Mouse (Mus musculus) neural tube, embryonic 12.5 days (tissue): Measurements from ENCODE around the gene Epsti1. TPM values are rescaled to one million over a fixed set of nuclear protein-coding genes. Genes with fewer than 3 reads are reported as not detected.

Experiments used
- ATAC-seq: fragments of 200-750 bp; cut with Nextera tagmentation; 2 replicates; pipeline ENCODE4 v1.8.0; 2017; ENCODE audit warnings: low read depth, mild to moderate bottlenecking, moderate TSS enrichment, moderate library complexity; ENCODE audit not compliant: low FRiP score
- H3K27ac ChIP-seq: fragments of 300-500 bp; sonication (generic); 2 replicates; pipeline ENCODE4 v1.5.1; 2016
- H3K27me3 ChIP-seq: fragments of 300-500 bp; sonication (generic); replicated peaks from 2 replicates; pipeline ENCODE4 v1.6.1; 2016; ENCODE audit warnings: mild to moderate bottlenecking
- H3K36me3 ChIP-seq: fragments of 300-500 bp; sonication (generic); 2 replicates; pipeline ENCODE4 v1.6.1; 2016; ENCODE audit warnings: mild to moderate bottlenecking
- H3K4me1 ChIP-seq: fragments of 300-500 bp; sonication (generic); 2 replicates; pipeline ENCODE4 v1.6.1; 2016
- H3K4me2 ChIP-seq: fragments of 300-500 bp; sonication (generic); replicated peaks from 2 replicates; pipeline ENCODE4 v1.6.1; 2016; ENCODE audit warnings: mild to moderate bottlenecking
- H3K4me3 ChIP-seq: fragments of 300-500 bp; sonication (generic); 2 replicates; pipeline ENCODE4 v1.5.1; 2016
- H3K9ac ChIP-seq: fragments of 300-500 bp; sonication (generic); 2 replicates; pipeline ENCODE4 v1.6.1; 2016; ENCODE audit warnings: mild to moderate bottlenecking
- H3K9me3 ChIP-seq: fragments of 300-500 bp; sonication (generic); 2 replicates; pipeline ENCODE4 v1.6.1; 2016; ENCODE audit warnings: mild to moderate bottlenecking
- WGBS: fragments of 180-500 bp; shearing (Covaris S2); methylation state at CpG from one replicate; pipeline ENCODE4 v1.1.7; 2016; 5-methylcytosine and 5-hydroxymethylcytosine counted together
- polyA plus RNA-seq: library from polyadenylated mRNA; unstranded; fragments of >200 nt; fragmentation: Nextera tagmentation; extraction: Ambion mirVana; gene quantifications from 2 replicates; pipeline ENCODE4 v1.2.1, GENCODE M21; 2016

Gene Epsti1
- polyA plus RNA-seq, 1 experiment from 2014 or later = 0.22 TPM

DNA sequence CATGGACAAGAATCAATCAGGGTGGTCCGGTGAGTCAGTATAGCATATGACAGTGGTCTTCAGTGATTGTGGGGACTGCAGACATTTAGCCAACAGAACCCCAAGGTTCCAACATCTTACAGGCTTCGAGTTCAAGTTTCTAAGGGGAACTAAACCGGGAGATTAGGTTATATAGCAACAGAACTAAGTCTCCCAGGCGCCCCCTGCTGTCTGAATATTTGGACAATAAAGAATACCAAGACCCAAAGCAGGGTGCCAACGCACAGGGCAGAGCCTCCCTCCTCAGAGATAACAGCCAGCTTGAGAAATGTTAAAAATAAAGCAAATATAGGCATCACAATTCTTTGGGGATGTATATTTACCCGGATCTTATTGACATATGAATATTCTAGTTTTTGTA, 24.0 kb downstream of the Epsti1 start:
- Histone ChIP-seq H3K36me3 (no peaks in the 10 kb centered on the region), H3K9me3 (no peaks in the 10 kb centered on the region), H3K4me2 (no peak overlapping the region), H3K27ac (no peak overlapping the region), H3K4me1 (no peaks in the 10 kb centered on the region), H3K9ac (no peak overlapping the region), H3K27me3 (no peaks in the 10 kb centered on the region), H3K4me3 (no peak overlapping the region)
- ATAC-seq = no peak
- 51% methylated on average over 6 of the region's 6 CpGs for WGBS

DNA sequence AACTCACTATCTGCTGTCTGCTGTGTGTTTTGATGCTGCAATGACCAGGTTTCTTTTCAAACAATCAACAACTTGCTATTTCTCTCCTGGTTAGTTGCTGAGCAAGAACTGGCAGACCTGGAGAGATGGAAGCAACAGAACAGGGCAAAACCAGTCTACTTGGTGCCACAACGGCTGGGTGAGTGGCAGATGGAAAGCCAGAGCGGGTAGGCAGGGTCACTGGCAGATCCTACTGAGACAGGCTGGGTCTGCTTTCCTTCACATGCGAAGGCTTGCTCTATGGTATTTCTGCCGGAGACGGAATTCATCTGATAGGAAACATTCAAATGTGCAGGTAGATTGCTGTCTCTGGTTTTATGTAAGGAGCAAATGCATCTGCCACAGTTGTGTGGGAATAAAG, 24.6 kb downstream of the Epsti1 start:
- no peak overlapping the region for H3K9ac ChIP-seq
- no peak overlapping the region for H3K4me3 ChIP-seq
- WGBS = 94% methylated on average over 5 of the region's 5 CpGs
- no peaks in the 10 kb centered on the region for H3K36me3 ChIP-seq
- H3K4me2 ChIP-seq = no peak overlapping the region
- ATAC-seq = no peak
- H3K4me1 ChIP-seq = no peaks in the 10 kb centered on the region
- H3K27ac ChIP-seq = no peak overlapping the region
- H3K9me3 ChIP-seq = no peaks in the 10 kb centered on the region
- no peaks in the 10 kb centered on the region for H3K27me3 ChIP-seq

DNA sequence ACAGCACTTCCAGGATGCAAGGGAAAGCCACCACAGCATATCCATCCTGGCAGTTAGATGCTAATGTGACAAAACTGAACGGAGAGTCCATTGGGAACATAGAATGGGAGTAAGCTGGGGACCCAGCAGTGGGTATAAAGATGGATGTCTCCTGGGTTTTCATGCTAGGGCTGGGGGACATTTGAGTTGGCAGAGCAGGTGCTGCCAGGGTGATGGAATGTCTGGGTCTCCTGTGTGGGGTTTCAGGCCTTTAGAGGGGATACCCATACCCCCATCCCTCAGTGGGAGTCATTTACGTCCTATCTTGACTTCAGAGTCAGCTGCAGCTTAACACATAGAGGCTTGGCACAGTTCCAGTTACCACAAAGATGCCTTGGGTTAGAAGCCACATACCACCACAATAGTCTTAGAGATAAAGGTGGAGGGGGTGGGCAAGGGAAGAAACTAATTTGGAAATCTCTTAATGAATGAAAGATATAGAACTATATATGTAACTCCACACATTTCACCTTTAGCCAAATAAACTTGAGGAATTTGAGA, 25.2 kb downstream of the Epsti1 start:
- no peaks in the 10 kb centered on the region for H3K36me3 ChIP-seq
- H3K4me1 ChIP-seq = no peaks in the 10 kb centered on the region
- WGBS = 56% methylated on average over 2 of the region's 2 CpGs
- H3K27me3 ChIP-seq = no peaks in the 10 kb centered on the region
- H3K4me3 ChIP-seq = no peak overlapping the region
- no peaks in the 10 kb centered on the region for H3K9me3 ChIP-seq
- H3K27ac ChIP-seq = no peak overlapping the region
- no peak for ATAC-seq
- H3K4me2 ChIP-seq = no peak overlapping the region
- H3K9ac ChIP-seq = no peak overlapping the region

DNA sequence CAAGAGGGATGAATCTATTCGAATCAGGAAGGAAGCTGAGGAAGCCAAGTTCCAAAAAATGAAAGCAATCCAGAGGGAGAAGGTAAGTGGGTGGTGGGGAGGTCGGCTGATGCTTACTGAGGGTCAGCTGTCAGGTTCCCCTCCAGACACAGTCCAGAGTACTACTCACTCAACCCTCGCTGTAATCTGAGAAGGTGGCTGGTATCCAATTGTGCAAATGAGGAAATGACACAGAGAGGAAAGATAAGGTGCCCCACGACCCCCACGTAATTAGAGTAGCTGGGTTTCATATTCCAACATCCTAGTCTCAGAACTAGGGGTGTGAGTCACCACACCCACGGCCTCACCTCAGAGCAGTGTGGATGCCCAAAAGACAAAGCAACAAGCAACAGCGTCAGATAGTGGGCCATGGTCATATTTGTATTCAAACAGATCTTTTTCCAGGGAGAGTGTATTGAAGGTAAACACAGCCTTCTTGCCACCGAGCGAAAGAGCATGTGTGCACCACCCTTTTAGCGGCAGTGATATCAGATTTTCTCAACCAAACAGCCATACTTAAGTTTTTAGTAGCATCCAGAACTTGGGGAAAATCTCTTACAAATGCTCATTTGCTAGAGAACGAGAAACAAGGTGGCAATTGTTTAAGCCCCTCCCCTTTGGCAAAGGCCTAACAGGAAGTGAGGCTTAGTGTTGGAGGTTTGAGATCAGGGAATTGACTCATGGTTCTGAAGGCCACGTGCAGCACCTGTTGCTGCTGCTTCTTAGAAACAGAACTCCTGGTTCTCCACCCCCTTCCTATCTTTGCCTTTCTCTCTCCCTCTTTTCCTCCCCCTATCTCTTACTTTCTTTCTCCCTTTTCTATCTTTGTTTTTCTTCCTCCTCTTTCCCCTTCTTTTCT, 28.4 kb downstream of the Epsti1 start:
- Histone ChIP-seq H3K4me3 (no peak overlapping the region), H3K36me3 (no peaks in the 10 kb centered on the region), H3K9ac (no peak overlapping the region), H3K27me3 (no peaks in the 10 kb centered on the region), H3K9me3 (no peaks in the 10 kb centered on the region), H3K4me1 (no peaks in the 10 kb centered on the region), H3K4me2 (no peak overlapping the region), H3K27ac (no peak overlapping the region)
- ATAC-seq = no peak
- 66% methylated on average over 12 of the region's 12 CpGs for WGBS

DNA sequence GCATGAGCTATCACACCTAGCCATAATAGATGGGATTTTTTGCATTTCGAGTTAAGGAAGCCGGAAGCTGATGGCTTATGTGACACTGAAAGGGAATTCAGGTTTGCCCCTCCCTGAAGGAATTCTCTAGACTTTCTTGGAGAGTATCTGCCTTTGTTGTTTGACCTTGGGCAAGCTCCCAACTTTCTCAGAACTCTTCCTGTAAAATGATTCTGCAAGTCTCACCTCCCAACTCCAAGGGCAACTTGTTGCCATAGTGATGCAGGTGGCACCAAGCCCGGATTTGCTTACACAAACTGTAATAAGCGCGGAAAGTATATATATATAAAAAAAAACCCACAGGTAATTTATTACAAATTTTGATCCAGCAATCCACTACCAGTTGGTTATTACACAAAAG, 29.2 kb downstream of the Epsti1 start:
- Histone ChIP-seq H3K27me3 (no peaks in the 10 kb centered on the region), H3K36me3 (no peaks in the 10 kb centered on the region), H3K9ac (no peak overlapping the region), H3K4me2 (no peak overlapping the region), H3K27ac (no peak overlapping the region), H3K9me3 (no peaks in the 10 kb centered on the region), H3K4me1 (no peaks in the 10 kb centered on the region), H3K4me3 (no peak overlapping the region)
- WGBS = 93% methylated on average over 5 of the region's 5 CpGs
- no peak for ATAC-seq

DNA sequence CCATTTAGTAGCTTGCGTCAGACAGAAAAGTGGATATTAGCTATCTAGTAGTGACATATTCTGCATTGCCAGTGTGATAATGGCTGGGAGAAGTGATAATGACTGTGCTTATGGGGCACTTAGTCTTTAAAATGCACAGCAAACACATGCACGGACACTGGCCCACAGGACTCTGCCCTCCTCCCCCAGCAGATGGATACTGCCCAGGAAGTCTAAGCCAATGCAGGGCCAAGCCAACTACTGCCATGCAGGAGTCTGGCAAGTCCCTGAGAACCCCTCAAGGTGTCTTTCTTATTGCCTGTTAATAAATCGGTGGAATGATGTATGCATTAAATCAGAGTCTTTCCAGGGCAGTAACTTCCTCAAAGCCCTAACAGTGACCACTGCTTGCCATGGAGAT, 30.4 kb downstream of the Epsti1 start:
- ATAC-seq = no peak
- WGBS = 91% methylated on average over 3 of the region's 3 CpGs
- Histone ChIP-seq H3K4me1 (no peaks in the 10 kb centered on the region), H3K36me3 (no peaks in the 10 kb centered on the region), H3K9ac (no peak overlapping the region), H3K4me3 (no peak overlapping the region), H3K27me3 (no peaks in the 10 kb centered on the region), H3K4me2 (no peak overlapping the region), H3K27ac (no peak overlapping the region), H3K9me3 (no peaks in the 10 kb centered on the region)

DNA sequence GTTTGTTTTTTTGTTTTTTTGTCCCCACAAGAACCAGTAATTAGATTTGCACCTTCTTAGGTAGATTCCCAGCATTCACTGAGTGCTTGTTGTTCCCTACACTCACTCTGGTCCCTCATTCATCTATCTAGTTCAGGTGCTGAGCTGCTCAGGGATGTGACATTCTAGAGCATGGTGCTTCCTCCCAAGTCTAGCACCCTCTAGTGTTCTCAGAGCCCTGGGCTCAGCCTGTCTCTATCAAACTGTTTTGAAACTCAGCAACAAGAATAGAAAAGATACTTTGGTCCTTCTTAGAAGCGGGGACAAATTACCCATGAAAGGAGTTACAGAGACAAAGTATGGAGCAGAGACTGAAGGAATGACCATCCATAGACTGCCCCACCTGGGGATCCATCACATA, 37.1 kb downstream of the Epsti1 start:
- H3K36me3 ChIP-seq = no peaks in the 10 kb centered on the region
- no peak overlapping the region for H3K27ac ChIP-seq
- ATAC-seq = no peak
- no peak overlapping the region for H3K4me2 ChIP-seq
- no peak overlapping the region for H3K4me3 ChIP-seq
- peaks cover 5% of the 10 kb centered on the region; the same call in 1 of the 2 replicates for H3K4me1 ChIP-seq
- H3K27me3 ChIP-seq = no peaks in the 10 kb centered on the region
- WGBS = 94% methylated on average over 1 of the region's 1 CpGs
- H3K9ac ChIP-seq = no peak overlapping the region
- H3K9me3 ChIP-seq = no peaks in the 10 kb centered on the region

DNA sequence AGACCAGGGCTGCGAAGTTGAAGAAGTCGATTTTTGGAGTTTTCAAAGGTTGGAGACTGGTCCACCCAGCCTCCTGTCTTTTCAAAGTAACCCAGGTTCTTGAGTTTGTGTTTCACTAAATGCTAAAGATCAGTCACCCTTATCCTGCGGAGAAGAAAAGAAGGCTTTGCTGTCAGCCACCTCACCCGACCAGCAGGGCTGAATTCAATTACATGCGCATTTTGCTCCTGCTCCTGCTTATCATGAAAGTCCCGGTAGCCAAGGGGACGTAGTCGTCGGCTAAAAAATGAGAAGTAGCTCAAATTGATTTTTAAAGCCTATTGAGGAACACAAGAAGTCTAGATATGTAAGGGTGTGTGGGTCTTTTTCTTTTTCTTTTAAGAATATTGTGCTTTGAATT, 38.2 kb downstream of the Epsti1 start:
- H3K4me1 ChIP-seq = peaks cover 5% of the 10 kb centered on the region; the same call in 1 of the 2 replicates
- H3K36me3 ChIP-seq = no peaks in the 10 kb centered on the region

DNA sequence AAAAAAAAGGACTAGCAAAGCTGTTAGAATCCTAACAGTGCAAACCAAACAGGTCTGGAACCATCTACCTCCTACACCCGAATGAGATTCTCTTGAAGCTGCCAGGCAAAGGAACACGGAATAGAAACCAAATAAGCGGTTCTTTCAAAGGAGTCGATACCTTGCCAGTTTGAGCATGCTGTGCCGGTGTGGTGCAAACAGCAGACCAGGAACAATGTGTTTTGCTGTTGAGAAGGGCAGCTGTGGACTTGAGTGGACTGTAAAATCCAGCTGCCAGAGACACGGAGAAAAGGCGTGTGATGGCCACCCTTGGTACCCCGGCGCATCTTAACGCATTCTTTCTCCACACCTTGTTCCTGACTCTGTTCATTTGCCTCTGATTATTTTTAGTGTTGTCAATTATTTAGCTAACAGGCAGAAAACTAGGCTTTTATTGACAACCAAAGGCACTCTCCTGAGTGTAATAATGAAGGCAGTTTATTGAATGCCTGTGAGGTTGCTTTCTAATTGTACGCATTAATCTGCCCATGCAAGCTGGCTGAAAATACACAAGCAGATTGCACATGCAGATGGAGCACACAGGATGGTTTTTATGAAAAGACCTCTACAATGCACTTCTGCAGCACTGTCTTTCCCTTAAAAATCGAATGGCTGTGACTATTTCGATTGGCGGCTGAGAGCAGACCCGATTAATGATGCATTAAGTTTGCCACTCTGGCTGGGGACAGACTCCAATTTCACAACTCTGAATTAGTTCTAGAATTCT, 38.9 kb downstream of the Epsti1 start:
- ATAC-seq = peak; percentile 56; the same call in 1 of the 2 replicates
- no peak overlapping the region for H3K9ac ChIP-seq

More for the DNA sequence above, 38.2 kb downstream of the Epsti1 start:
- Histone ChIP-seq H3K4me3 (no peak overlapping the region), H3K4me2 (no peak overlapping the region), H3K9ac (no peak overlapping the region), H3K27me3 (no peaks in the 10 kb centered on the region), H3K27ac (no peak overlapping the region), H3K9me3 (no peaks in the 10 kb centered on the region)
- 33% methylated on average over 9 of the region's 9 CpGs for WGBS
- ATAC-seq = no peak

DNA sequence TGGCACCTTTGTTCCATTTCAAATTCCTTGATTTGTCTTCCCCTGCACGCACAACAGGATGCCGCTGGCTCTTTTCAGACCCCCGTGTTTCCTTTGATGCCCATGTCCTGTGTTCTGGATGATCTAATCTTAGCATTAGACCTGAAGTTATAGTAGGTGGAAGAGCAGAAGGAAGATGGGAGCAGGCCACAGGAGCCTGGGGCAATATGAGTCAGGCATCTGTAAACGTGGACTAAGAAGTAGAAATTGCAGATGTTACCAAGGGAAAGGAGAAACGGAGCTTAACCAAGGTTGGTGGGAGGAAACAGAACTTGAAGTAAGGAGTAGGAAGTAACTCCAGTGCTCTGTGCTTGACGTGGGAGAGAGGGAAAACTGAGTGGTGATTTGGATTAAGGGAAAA, 57.7 kb downstream of the Epsti1 start:
- H3K27me3 ChIP-seq = no peaks in the 10 kb centered on the region

More for the DNA sequence above, 38.9 kb downstream of the Epsti1 start:
- no peaks in the 10 kb centered on the region for H3K36me3 ChIP-seq
- WGBS = 41% methylated on average over 15 of the region's 15 CpGs
- H3K4me1 ChIP-seq = peaks cover 5% of the 10 kb centered on the region; the same call in 1 of the 2 replicates
- no peaks in the 10 kb centered on the region for H3K27me3 ChIP-seq
- H3K27ac ChIP-seq = no peak overlapping the region
- no peak overlapping the region for H3K4me3 ChIP-seq
- H3K9me3 ChIP-seq = no peaks in the 10 kb centered on the region
- peak overlapping the region; percentile 45 for H3K4me2 ChIP-seq

DNA sequence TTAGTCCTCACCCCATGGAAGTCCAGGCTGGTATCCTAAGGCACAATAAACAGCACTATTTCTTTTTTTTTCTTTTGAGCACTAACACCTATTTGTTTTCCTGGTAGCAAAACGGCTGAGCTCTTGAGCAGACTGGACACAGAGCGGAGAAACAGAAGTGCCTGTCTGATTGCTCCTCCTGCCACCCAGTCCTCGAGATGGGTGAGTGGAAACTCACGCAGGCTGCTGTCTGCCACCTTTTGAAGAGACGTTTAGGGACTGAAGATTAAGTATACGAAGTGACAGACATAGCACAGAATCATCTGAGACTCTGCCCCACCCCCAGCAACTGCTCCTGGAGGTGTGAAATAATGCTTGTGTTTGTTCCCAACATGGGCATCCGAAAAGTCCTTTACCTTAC, 59.5 kb downstream of the Epsti1 start:
- 64% methylated on average over 7 of the region's 7 CpGs for WGBS
- no peak overlapping the region for H3K9ac ChIP-seq
- H3K4me2 ChIP-seq = no peak overlapping the region
- no peaks in the 10 kb centered on the region for H3K4me1 ChIP-seq
- H3K4me3 ChIP-seq = no peak overlapping the region
- ATAC-seq = no peak
- no peaks in the 10 kb centered on the region for H3K9me3 ChIP-seq
- H3K27me3 ChIP-seq = no peaks in the 10 kb centered on the region
- no peak overlapping the region for H3K27ac ChIP-seq
- H3K36me3 ChIP-seq = no peaks in the 10 kb centered on the region

More for the DNA sequence above, 57.7 kb downstream of the Epsti1 start:
- Histone ChIP-seq H3K9ac (no peak overlapping the region), H3K4me2 (no peak overlapping the region), H3K4me3 (no peak overlapping the region), H3K9me3 (no peaks in the 10 kb centered on the region), H3K36me3 (no peaks in the 10 kb centered on the region), H3K4me1 (no peaks in the 10 kb centered on the region), H3K27ac (no peak overlapping the region)
- WGBS = 78% methylated on average over 6 of the region's 6 CpGs
- ATAC-seq = no peak

DNA sequence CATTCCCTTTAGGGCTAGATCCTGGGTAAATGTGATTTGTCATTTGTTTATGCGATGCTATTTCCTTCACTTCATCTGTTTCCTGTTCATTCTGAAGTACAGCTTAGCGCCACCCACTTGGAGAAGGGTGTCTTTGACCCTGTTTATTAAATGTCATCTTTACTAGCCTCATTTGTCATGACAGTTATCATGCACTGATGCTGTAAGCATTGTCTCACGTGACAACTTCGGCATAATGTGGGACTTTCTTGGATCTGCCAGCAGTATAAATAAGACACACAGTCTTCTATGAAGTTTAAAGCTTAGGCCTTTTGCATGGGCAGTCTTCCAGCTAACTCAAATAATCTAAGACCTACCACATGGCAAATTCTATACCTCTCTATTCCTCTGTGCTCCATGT, 67.3 kb downstream of the Epsti1 start:
- 86% methylated on average over 4 of the region's 4 CpGs for WGBS
- Histone ChIP-seq H3K9ac (no peak overlapping the region), H3K36me3 (no peaks in the 10 kb centered on the region), H3K27ac (no peak overlapping the region), H3K4me1 (no peaks in the 10 kb centered on the region; the same call in 1 of the 2 replicates), H3K27me3 (no peaks in the 10 kb centered on the region), H3K9me3 (no peaks in the 10 kb centered on the region), H3K4me2 (no peak overlapping the region), H3K4me3 (no peak overlapping the region)
- no peak for ATAC-seq
